Mouse (Mus musculus) embryonic facial prominence, embryonic 10.5 days (tissue): ENCODE results near the gene Rapgef2. TPM values are rescaled to one million over a fixed set of nuclear protein-coding genes. Genes with fewer than 3 reads are reported as not detected.

Experiments used
- DNase-seq: peaks from one replicate; pipeline ENCODE4 v3.0.0-alpha.2; 2017; ENCODE audit warnings: low spot score
- H3K27ac ChIP-seq: fragments of 300-500 bp; sonication (generic); replicated peaks from 2 replicates; pipeline ENCODE4 v1.5.1; 2016; ENCODE audit warnings: mild to moderate bottlenecking
- H3K27me3 ChIP-seq: fragments of 300-500 bp; sonication (generic); replicated peaks from 2 replicates; pipeline ENCODE4 v1.6.1; 2016; ENCODE audit warnings: low read depth, mild to moderate bottlenecking; ENCODE audit not compliant: poor library complexity, severe bottlenecking
- H3K36me3 ChIP-seq: fragments of 300-500 bp; sonication (generic); replicated peaks from 2 replicates; pipeline ENCODE4 v1.6.1; 2016; ENCODE audit warnings: mild to moderate bottlenecking, moderate library complexity
- H3K4me1 ChIP-seq: fragments of 300-500 bp; sonication (generic); 2 replicates; pipeline ENCODE4 v1.6.1; 2016
- H3K4me3 ChIP-seq: fragments of 300-500 bp; sonication (generic); 2 replicates; pipeline ENCODE4 v1.5.1; 2016; ENCODE audit warnings: mild to moderate bottlenecking, moderate library complexity
- H3K9me3 ChIP-seq: fragments of 300-500 bp; sonication (generic); 2 replicates; pipeline ENCODE4 v1.6.1; 2016; ENCODE audit warnings: mild to moderate bottlenecking
- WGBS: fragments of 180-500 bp; shearing (Covaris S2); methylation state at CpG from one replicate; pipeline ENCODE4 v1.1.7; 2016; 5-methylcytosine and 5-hydroxymethylcytosine counted together
- polyA plus RNA-seq: library from polyadenylated mRNA; unstranded; fragments of >200 nt; fragmentation: Nextera tagmentation; extraction: Ambion mirVana; gene quantifications from 2 replicates; pipeline ENCODE4 v1.2.1, GENCODE M21; 2016

Gene Rapgef2
- polyA plus RNA-seq, 1 experiment from 2014 or later = 5.8 TPM

DNA sequence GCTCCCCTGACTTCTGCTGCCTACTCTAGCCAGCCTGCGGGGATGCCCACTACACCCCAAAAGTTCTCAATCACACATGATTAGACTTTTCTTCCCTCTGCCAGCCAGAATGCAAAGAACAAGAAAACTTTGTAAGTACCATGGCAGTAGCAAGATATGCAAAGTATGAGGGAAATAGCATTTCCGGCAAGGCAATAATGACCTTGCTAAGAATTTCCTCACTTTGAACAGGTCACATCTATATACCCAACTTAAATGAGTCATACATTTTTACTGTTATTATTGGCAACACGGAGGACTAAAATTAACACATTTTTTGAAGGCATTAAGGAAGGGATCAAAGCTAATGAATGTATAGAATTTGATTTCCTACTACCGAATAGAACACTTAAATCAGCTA, 13.4 kb downstream of the Rapgef2 start:
- WGBS = 77% methylated on average over 4 of the region's 4 CpGs
- peaks cover 46% of the 10 kb centered on the region for H3K4me1 ChIP-seq
- no peak for DNase-seq
- H3K36me3 ChIP-seq = 0 out of 2 replicates have a peak, but pooled peaks cover under 1% of the 10 kb centered on the region
- H3K4me3 ChIP-seq = no peak overlapping the region
- H3K27ac ChIP-seq = no peak overlapping the region
- H3K9me3 ChIP-seq = no peaks in the 10 kb centered on the region
- H3K27me3 ChIP-seq = no peaks in the 10 kb centered on the region

DNA sequence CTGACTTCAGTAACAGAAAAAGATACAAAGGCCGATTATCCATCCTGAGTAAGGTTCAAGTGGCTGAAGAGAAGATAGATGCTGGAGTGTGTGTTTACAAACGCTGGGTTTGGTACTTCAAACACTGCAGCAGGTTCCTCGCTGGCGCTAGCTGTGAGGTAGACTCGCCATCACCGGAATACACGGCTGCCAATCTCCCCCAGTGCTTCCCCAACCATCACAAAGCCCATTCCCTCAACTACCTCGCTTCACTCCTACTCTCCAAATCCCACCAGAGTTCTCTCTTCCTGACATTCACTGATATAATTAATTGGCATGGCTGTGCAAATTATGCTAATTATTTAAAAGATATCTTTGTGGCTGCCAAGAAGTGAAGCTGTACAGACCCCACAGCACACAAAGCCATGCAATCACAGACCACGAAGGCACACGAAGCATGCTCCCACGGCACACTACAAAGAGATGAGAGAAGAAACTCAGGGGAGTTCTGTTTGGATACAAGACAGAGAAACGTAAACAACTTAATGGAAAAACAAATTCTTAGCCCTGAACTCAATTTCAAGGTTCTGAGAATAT, 15.2 kb downstream of the Rapgef2 start:
- Histone ChIP-seq H3K4me1 (peaks cover 50% of the 10 kb centered on the region), H3K27me3 (no peaks in the 10 kb centered on the region), H3K36me3 (0 out of 2 replicates have a peak, but pooled peaks cover 7% of the 10 kb centered on the region), H3K9me3 (no peaks in the 10 kb centered on the region), H3K27ac (no peak overlapping the region), H3K4me3 (no peak overlapping the region)
- no peak for DNase-seq
- WGBS = 72% methylated on average over 12 of the region's 12 CpGs

DNA sequence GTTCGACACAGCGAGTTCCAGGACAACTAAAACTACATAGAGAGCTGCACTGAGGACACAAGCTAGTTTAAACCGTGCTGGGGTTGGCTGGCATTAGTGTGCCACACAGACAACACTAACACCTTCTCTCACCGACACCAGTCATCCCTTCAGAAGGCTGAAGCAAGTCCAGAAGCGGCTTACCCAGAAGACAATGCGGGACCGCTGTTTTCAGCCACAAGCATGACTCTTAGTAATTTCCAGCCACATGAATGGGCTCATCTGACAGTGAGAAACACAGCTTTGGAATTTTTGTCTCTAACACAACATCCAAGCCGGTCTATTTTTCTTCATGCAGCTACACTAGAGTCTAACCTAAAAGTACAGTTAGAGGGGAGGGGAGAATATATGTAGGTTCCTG, 16.4 kb downstream of the Rapgef2 start:
- no peak overlapping the region for H3K27ac ChIP-seq
- H3K4me3 ChIP-seq = no peak overlapping the region
- H3K4me1 ChIP-seq = peaks cover 43% of the 10 kb centered on the region
- 0 out of 2 replicates have a peak, but pooled peaks cover 7% of the 10 kb centered on the region for H3K36me3 ChIP-seq
- no peaks in the 10 kb centered on the region for H3K27me3 ChIP-seq
- no peak for DNase-seq
- WGBS = 84% methylated on average over 8 of the region's 8 CpGs
- no peaks in the 10 kb centered on the region for H3K9me3 ChIP-seq

DNA sequence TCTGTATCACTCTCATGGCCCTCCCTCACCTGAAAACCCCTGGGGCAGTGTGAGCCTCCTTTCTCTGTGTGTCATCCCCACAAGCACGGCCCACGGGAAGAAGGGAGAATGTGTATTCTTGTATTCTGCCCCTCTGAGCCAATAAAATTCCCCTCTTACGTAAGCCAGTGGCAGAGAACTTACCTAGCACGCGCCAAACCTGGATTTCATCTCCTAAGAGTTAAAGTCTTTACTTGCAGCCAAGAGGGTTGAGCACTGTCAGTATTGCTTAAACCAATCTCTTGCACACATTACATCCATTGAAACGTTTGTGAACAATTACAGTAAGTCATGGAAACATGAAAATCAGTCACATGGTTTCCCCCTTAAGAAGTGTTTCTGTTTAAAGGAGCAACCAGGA, 19.3 kb downstream of the Rapgef2 start:
- Histone ChIP-seq H3K36me3 (0 out of 2 replicates have a peak, but pooled peaks cover 7% of the 10 kb centered on the region), H3K27me3 (no peaks in the 10 kb centered on the region), H3K4me3 (no peak overlapping the region), H3K27ac (no peak overlapping the region), H3K4me1 (peaks cover 26% of the 10 kb centered on the region), H3K9me3 (no peaks in the 10 kb centered on the region)
- 84% methylated on average over 6 of the region's 6 CpGs for WGBS
- DNase-seq = no peak

DNA sequence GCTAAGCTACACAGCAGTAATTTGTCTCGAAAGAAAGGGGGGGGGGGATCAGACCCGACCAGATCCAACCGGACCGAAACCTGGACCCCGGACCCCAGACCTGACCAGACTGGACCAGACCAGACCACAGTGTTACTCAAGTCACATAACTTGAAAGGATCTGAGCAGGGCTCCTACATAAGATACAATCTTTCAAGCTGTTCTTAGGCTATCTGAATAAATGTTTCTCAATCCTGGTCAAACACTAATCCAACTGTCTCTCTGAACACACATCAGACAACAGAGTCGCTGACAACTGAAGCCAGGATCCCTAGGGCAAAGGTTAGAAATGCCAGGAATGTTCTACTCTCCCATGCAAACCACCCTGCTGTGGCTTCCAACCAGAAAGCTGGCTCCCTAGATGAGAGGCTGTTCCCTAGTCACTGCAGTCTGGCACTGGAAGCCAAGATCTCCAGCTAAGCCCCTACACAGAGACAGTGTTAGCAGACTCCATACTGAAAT, 24.5 kb downstream of the Rapgef2 start:
- Histone ChIP-seq H3K4me1 (peaks cover 15% of the 10 kb centered on the region), H3K36me3 (no peaks in the 10 kb centered on the region; the same call in 1 of the 2 replicates), H3K27ac (no peak overlapping the region), H3K9me3 (no peaks in the 10 kb centered on the region), H3K4me3 (no peak overlapping the region), H3K27me3 (no peaks in the 10 kb centered on the region)
- WGBS = 68% methylated on average over 6 of the region's 6 CpGs
- no peak for DNase-seq

DNA sequence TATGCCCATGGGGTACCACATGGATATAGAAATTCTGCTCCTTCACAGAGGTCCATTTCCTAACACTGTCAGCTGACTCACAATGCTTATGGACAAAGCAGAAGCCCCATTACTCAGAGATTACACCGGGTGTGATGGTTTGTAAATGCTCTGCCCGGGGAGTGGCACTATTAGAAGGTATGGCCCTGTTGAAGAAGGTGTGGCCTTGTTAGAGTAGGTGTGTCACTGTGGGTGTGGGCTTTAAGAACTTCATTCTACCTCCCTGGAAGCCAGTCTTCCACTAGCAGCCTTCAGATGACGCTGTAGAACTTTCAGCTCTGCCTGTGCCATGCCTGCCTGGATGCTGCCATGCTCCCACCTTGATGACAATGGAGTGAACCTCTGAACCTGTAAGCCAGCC, 32.3 kb downstream of the Rapgef2 start:
- Histone ChIP-seq H3K36me3 (no peaks in the 10 kb centered on the region; the same call in 1 of the 2 replicates), H3K9me3 (0 out of 2 replicates have a peak, but pooled peaks cover 4% of the 10 kb centered on the region)
- 88% methylated on average over 3 of the region's 3 CpGs for WGBS

DNA sequence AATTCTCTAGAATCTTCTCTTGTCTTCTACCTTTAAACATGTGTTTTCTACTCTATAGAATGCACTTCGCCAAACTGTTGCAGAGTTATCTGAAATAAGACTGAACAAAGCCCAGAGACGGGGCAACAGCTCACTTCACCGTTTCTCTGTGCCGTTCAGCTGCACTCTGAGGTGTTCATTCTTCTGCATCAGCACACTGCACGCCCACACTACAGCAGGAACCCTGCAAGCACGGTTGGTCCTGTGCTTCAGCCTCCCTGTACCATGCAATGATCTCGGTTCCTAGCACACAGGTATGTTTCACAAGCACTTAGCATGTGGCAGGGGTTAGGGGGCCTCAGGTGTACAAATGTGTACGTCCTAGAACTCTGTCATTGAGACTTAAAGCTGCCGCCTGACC, 32.9 kb downstream of the Rapgef2 start:
- peaks cover 13% of the 10 kb centered on the region for H3K4me1 ChIP-seq
- H3K27me3 ChIP-seq = no peaks in the 10 kb centered on the region
- no peak for DNase-seq
- 0 out of 2 replicates have a peak, but pooled peaks cover 4% of the 10 kb centered on the region for H3K9me3 ChIP-seq
- H3K4me3 ChIP-seq = no peak overlapping the region
- no peak overlapping the region for H3K27ac ChIP-seq
- 80% methylated on average over 9 of the region's 9 CpGs for whole genome bisulfite sequencing
- no peaks in the 10 kb centered on the region; the same call in 1 of the 2 replicates for H3K36me3 ChIP-seq

More for the DNA sequence above, 32.3 kb downstream of the Rapgef2 start:
- Histone ChIP-seq H3K4me1 (peaks cover 13% of the 10 kb centered on the region), H3K27me3 (no peaks in the 10 kb centered on the region), H3K4me3 (no peak overlapping the region), H3K27ac (no peak overlapping the region)
- DNase-seq = no peak

DNA sequence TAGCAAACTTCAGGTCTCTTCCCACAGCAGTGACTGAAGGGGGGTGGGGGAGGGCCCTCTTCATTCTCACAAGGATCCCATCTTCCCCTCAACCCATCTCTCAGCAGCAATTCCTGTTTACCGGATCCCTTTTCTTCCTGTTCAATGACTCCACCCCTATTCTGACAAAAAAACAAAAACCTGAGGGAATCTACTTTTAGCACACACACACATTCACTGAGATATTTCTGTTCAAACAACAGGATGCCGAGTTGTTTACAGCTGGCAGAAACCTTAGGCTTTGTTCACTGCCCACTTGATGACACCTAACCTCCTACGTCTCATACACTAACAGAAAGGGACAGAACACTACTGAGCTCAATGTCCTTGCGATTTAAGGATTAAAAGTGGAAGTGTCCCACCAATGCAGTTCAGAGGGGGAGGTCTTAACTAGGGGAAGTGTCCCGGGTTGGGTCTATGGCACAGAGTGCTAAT, 33.4 kb downstream of the Rapgef2 start:
- 49% methylated on average over 5 of the region's 5 CpGs for WGBS
- no peak for DNase-seq
- Histone ChIP-seq H3K27me3 (no peaks in the 10 kb centered on the region), H3K36me3 (no peaks in the 10 kb centered on the region), H3K4me1 (peaks cover 17% of the 10 kb centered on the region), H3K27ac (no peak overlapping the region), H3K4me3 (no peak overlapping the region), H3K9me3 (0 out of 2 replicates have a peak, but pooled peaks cover 4% of the 10 kb centered on the region)

DNA sequence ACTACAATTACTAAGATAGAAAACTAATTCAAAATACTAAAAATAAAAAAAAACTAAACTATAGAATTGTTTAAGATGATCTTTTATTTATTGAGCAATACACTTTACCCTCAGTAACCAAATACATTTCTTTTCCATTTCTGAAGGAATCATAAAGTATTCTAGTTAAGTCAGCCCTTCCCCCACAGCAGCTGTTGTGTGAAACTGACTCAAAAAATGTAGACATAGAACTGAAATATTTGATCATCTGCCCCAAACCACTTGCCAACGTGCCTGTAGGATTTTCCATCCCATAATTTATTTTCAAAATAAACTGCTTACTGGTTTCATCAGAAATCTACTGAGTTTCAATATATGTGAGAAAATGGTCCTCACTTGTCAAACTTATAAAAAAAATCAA, 36.4 kb downstream of the Rapgef2 start:
- H3K9me3 ChIP-seq = 0 out of 2 replicates have a peak, but pooled peaks cover 4% of the 10 kb centered on the region
- WGBS = 82% methylated on average over 1 of the region's 1 CpGs
- no peaks in the 10 kb centered on the region for H3K27me3 ChIP-seq
- no peaks in the 10 kb centered on the region for H3K36me3 ChIP-seq
- H3K27ac ChIP-seq = no peak overlapping the region
- H3K4me3 ChIP-seq = no peak overlapping the region
- DNase-seq = no peak
- H3K4me1 ChIP-seq = peaks cover 37% of the 10 kb centered on the region

DNA sequence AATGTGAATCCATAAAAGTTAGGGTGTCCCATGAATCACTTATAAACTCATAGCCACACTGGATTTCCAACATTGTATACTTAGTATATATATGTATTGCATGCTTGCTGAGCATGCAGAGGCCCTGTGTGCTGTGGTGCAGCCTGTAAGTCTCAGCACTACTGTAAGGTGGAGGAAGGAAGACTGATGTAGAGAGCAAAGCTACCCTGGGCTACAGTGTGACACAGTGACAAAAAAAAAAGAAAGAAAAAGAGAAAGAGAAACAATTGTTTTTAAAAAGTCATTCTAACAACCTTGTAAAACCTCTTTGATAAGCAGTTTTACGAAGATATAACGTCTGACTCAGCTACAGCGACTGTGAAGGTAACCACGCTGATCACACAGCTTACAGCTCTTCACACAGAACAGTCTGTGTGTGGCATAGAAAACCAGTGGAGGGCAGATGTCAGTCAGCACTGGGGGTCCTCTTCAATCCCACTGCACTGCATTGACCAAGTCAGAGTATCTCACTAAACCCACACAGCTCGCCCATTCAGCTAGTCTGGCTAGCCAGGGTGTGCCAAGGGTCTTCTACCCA, 37.6 kb downstream of the Rapgef2 start:
- H3K27ac ChIP-seq = no peak overlapping the region
- H3K27me3 ChIP-seq = no peaks in the 10 kb centered on the region
- 0 out of 2 replicates have a peak, but pooled peaks cover 4% of the 10 kb centered on the region for H3K9me3 ChIP-seq
- no peaks in the 10 kb centered on the region for H3K36me3 ChIP-seq
- H3K4me3 ChIP-seq = no peak overlapping the region
- DNase-seq = no peak
- 89% methylated on average over 5 of the region's 5 CpGs for WGBS
- peaks cover 43% of the 10 kb centered on the region for H3K4me1 ChIP-seq

DNA sequence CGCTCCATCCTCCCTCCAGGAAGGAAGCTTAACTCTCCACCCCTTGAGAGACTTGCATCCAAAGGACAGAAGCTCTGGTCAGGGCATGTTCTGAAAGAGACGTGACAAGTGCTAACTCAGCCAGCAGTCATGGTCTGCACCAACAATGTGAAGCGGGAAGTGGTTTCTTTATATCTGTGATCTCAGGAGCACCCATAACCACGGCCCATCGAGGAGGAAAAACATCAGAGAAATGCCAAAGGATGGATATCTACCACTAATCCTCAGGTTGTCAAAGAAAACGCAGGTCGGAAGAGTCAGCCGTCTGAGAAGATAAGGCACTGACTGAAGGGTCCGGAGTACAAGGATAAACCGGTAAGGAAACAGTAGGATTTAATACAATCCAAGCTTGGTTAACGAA, 38.1 kb downstream of the Rapgef2 start:
- H3K36me3 ChIP-seq = no peaks in the 10 kb centered on the region
- 89% methylated on average over 11 of the region's 11 CpGs for WGBS
- no peak for DNase-seq
- H3K9me3 ChIP-seq = 0 out of 2 replicates have a peak, but pooled peaks cover 4% of the 10 kb centered on the region
- no peak overlapping the region for H3K27ac ChIP-seq
- no peaks in the 10 kb centered on the region for H3K27me3 ChIP-seq
- no peak overlapping the region for H3K4me3 ChIP-seq
- H3K4me1 ChIP-seq = peaks cover 43% of the 10 kb centered on the region

DNA sequence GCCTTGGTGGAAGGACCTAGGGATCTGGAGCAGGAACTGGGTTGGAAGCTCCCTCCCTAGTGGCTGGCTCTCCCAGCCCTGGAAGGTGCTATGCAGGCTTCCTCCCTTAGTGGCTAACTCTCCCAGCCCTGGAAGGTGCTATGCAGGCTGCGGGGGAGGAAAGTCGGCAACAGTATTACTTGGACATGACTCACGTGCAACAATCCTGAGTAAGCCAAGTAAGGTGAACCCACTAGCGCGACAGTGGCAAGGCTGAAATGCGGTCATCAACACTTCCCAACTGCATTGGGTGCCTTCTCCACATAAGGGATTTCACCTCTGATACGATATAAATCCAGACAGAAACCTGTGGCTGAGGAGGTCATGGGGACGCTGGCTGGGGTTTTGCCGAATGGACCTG, 42.0 kb downstream of the Rapgef2 start:
- H3K36me3 ChIP-seq = no peaks in the 10 kb centered on the region
- no peak for DNase-seq
- H3K9me3 ChIP-seq = no peaks in the 10 kb centered on the region
- no peaks in the 10 kb centered on the region for H3K27me3 ChIP-seq
- peaks cover 39% of the 10 kb centered on the region for H3K4me1 ChIP-seq
- 59% methylated on average over 9 of the region's 9 CpGs for WGBS
- no peak overlapping the region; the same call in 1 of the 2 replicates for H3K27ac ChIP-seq
- H3K4me3 ChIP-seq = no peak overlapping the region
